Mouse (Mus musculus) adrenal gland, adult 8-10 months (tissue): ENCODE data around the gene Sowahb. TPM values are rescaled to one million over a fixed set of nuclear protein-coding genes. Genes with fewer than 3 reads are reported as not detected.
"Not testable (repeated sequence)": the region's sequence is repeated elsewhere in the genome, so short reads cannot be mapped to it uniquely, and the experiment has no call there.

Source experiments
- DNase-seq: peaks from one replicate; pipeline ENCODE4 v3.0.0; 2022
- total RNA-seq, 4 experiments: library from RNA; stranded (reverse); gene quantifications; 2 replicates each; pipeline ENCODE4 v1.2.4; 2022

Gene Sowahb
- total RNA-seq, 4 experiments from 2014 or later: 0.06 to 0.22 (median 0.10) TPM

- no peak for DNase-seq
These were observed 1.8 kb downstream of the Sowahb start for GRCm38 (mm10) chr5:93042831-93043687.

GRCm38 (mm10) chr5:93042031-93042430 is 2.8 kb downstream of the Sowahb start:
- no peak for DNase-seq

GRCm38 (mm10) chr5:93041276-93041675 is 3.5 kb downstream of the Sowahb start:
- no peak for DNase-seq

- DNase-seq: no peak
These were observed 4.7 kb downstream of the Sowahb start for GRCm38 (mm10) chr5:93040095-93040494.

- no peak for DNase-seq
These were observed 8.6 kb downstream of the Sowahb start for GRCm38 (mm10) chr5:93036254-93036653.

GRCm38 (mm10) chr5:93035285-93035684 is 9.5 kb downstream of the Sowahb start:
- no peak for DNase-seq

GRCm38 (mm10) chr5:93033087-93033870 is 11.5 kb downstream of the Sowahb start:
- DNase-seq: no peak

- no peak for DNase-seq
These were observed 12.2 kb downstream of the Sowahb start for GRCm38 (mm10) chr5:93032621-93033020.

- no peak for DNase-seq
These were observed 14.0 kb downstream of the Sowahb start for GRCm38 (mm10) chr5:93030869-93031268.

- no peak for DNase-seq
These were observed 14.4 kb downstream of the Sowahb start for GRCm38 (mm10) chr5:93030411-93030810.

GRCm38 (mm10) chr5:93027120-93027675 is 17.6 kb downstream of the Sowahb start:
- no peak for DNase-seq

- no peak for DNase-seq
These were observed 18.2 kb downstream of the Sowahb start for GRCm38 (mm10) chr5:93026437-93027119.

GRCm38 (mm10) chr5:93024754-93025280 is 20.0 kb downstream of the Sowahb start:
- no peak for DNase-seq

GRCm38 (mm10) chr5:93022126-93022797 is 22.6 kb downstream of the Sowahb start:
- no peak for DNase-seq

GRCm38 (mm10) chr5:93020024-93020666 is 24.7 kb downstream of the Sowahb start:
- no peak for DNase-seq

GRCm38 (mm10) chr5:93019207-93019606 is 25.6 kb downstream of the Sowahb start:
- DNase-seq: not testable (repeated sequence)

GRCm38 (mm10) chr5:93017678-93018077 is 27.1 kb downstream of the Sowahb start:
- no peak for DNase-seq

GRCm38 (mm10) chr5:93008256-93008655 is 36.6 kb downstream of the Sowahb start:
- no peak for DNase-seq

- DNase-seq: peak; percentile 72
These were observed 38.9 kb downstream of the Sowahb start for GRCm38 (mm10) chr5:93005815-93006341.

GRCm38 (mm10) chr5:93005229-93005814 is 39.5 kb downstream of the Sowahb start:
- peak; percentile 40 for DNase-seq
